ENCODE assay signal across 2 mouse cellular contexts in genomic region chr15:102106754-102107456, GRCm38 (mm10).
A peak's percentile ranks its signal among the peaks of the same experiment; 100 is the strongest.
TF ChIP-seq lines count a peak whose summit lies in the region.

No protein-coding gene starts in this region.

TF ChIP-seq in MEL, 35 proteins besides CTCF, POLR2A, EP300 and RAD21 (continued from another document):
- TF ChIP-seq TCF12 (IDR thresholded peaks at IDR 0.05; ENCODE audit: low read depth, low read length) (0 out of 2 replicates have a peak, but pooled peaks have one; percentile 17), MEF2A (IDR thresholded peaks at IDR 0.05; ENCODE audit: extremely low read depth, insufficient replicate concordance, low read depth, low read length, poor library complexity, severe bottlenecking) (no peak)
TF ChIP-seq in MEL: peak in this region for 1.

TF ChIP-seq in myocyte, 11 proteins besides CTCF, POLR2A, EP300 and RAD21 (continued from another document):
- TF ChIP-seq REST (IDR thresholded peaks at IDR 0.05; ENCODE audit: insufficient read depth, insufficient read length) (no peak), CEBPB (IDR thresholded peaks at IDR 0.05; ENCODE audit: insufficient read depth, poor library complexity, severe bottlenecking) (no peak), SRF (IDR thresholded peaks at IDR 0.05; ENCODE audit: control insufficient read depth, insufficient read length, low read depth) (no peak), MAX (IDR thresholded peaks at IDR 0.05; ENCODE audit: low read depth) (no peak), POLR2AphosphoS2 (IDR thresholded peaks at IDR 0.05; ENCODE audit: insufficient read length, low read depth) (peak; percentile 13), TCF3 (IDR thresholded peaks at IDR 0.05; ENCODE audit: insufficient read length, low read depth) (no peak)
TF ChIP-seq in myocyte: peak in this region for 1.
